Mouse (Mus musculus) layer of hippocampus, postnatal 36 days (tissue): ENCODE measurements around the gene Wap. TPM values are rescaled to one million over a fixed set of nuclear protein-coding genes. Genes with fewer than 3 reads are reported as not detected.

Experiments used
- DNase-seq, 2 experiments: peaks; one replicate each; pipeline ENCODE4 v3.0.0; 2022
- total RNA-seq, 2 experiments: library from RNA; stranded (reverse); gene quantifications; 2 replicates each; pipeline ENCODE4 v1.2.3; 2021

Wap gene
- total RNA-seq, 2 experiments from 2014 or later: not detected

GRCm38 (mm10) chr11:6596205-6596604, 42.2 kb downstream of the Wap start:
- no peak for DNase-seq

GRCm38 (mm10) chr11:6595339-6595738, 43.1 kb downstream of the Wap start:
- no peak for DNase-seq

- no peak for DNase-seq
Measured at GRCm38 (mm10) chr11:6594845-6595244, 43.6 kb downstream of the Wap start.

GRCm38 (mm10) chr11:6593406-6593805, 45.0 kb downstream of the Wap start:
- peak in 1 of 2 experiments; percentile 15 for DNase-seq

DNA sequence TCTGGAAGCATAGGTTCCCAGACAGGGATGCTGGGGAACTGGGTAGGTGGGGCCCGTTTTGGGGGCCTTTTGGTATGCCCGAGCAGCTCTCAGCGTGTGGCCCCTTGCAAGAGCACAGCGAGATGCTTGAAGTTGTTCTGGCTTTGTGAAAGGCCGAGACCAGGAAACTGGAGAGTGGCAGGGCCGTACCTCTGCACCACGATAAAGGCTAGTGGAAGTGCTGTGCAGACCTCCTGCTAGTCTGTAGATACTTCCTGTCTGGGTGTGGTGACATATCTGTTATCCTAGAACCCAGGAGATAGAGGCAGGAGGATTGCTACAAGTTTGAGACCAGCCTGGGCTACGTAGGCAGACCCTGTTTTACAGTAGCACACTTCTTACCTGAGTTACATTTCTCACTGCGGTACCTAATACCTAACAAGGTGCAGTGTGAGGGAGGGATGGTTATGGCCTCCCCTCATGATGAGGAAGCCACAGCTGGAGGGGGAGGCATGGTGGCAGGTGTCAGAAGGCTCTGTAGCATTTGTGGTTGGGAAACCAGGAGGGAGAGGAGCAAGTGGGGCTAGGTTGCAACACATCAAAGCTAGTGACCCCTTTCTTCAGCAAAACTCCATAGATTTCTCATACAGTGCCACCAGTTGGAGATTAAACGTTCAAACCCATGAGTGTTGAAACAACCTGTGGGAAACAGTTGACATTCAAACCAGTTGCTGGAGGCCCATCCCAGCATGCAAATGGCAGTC, 47.3 kb downstream of the Wap start:
- DNase-seq: no peak

DNA sequence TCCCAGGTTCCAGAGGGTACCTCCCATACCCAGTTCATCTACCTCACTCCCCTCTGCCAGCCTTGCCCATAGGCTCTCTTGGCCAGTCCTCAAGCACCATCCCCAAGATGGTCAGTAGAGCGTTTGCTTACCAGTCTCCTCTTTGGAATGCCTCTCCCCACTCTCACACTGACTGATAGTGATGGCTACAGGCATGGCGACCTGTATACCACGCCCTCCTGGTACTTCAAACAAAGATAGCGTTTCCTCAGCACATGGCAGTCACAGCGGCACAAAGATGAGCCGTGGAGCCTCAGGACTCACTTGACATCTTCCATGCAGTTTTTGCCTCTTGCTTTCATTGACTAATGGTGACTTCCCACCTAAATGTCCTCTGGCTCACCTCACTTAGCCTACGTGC, 48.6 kb downstream of the Wap start:
- DNase-seq: no peak

DNA sequence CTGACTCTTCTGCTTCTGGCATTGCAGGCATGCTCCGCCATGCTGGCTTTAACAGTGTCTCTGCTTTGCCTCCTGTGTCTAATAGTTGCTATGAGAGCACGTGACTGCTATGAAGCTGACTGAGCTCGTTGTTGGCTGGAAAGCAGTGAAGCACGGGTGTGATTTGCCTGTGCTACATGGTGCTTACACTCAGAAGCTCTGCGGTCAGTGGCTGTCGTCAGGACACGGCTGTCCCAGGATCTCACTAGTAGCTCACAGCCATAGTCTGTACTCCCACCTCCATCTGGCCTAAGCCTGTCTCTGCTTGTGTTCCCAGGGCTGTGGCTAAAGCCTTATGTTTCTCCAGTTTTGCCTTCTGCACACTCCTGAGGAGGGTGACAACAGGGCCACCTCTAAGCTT, 50.1 kb downstream of the Wap start:
- DNase-seq: no peak

GRCm38 (mm10) chr11:6587249-6587940, 51.0 kb downstream of the Wap start:
- no peak for DNase-seq

DNA sequence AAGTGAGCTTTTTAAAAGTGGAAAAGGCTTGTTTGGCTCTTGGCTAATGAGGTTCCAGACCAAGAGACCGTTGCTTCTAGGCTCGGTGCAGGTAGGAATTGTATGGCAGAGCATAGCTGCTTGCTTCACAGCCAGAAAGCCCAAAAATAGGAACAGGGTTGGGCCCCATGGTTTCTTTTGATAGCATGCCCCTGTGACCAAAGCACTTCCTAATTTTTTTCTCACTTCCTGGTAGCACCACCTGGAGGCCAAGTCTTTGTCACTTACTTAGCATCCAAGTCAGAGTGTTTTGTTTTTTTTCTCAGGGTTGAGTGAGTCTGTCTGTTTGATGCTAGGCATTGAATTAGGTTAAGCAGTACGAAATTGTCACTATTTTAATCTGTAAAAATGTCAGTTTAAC, 51.8 kb downstream of the Wap start:
- no peak for DNase-seq

- no peak for DNase-seq
Measured at GRCm38 (mm10) chr11:6585748-6586147, 52.7 kb downstream of the Wap start.

Other genes starting within 250 kb of the Wap start
- gene Zmiz2, start 249.6 kb downstream of the Wap start, total RNA-seq: 100 to 1,000 TPM; 152 to 170 TPM
- gene Ppia, start 223.2 kb downstream of the Wap start, total RNA-seq: 1,000 to 10,000 TPM; 1,662 to 1,810 TPM
- 10 to 100 TPM; 41.8 to 42.6 TPM for gene H2afv, start 194.2 kb downstream of the Wap start, total RNA-seq
- gene Purb, start 162.7 kb downstream of the Wap start, total RNA-seq: 100 to 1,000 TPM; 255 to 257 TPM
- 1 to 10 TPM in 1 of 2 experiments, under 1 TPM in 1; 0.45 to 1.1 TPM for gene Myo1g, start 117.7 kb downstream of the Wap start, total RNA-seq
- gene Ccm2, start 91.8 kb downstream of the Wap start, total RNA-seq: 10 to 100 TPM; 52.1 to 53.4 TPM
- 10 to 100 TPM; 39.0 to 48.5 TPM for gene Nacad, start 32.6 kb downstream of the Wap start, total RNA-seq
- 10 to 100 TPM; 40.4 to 47.9 TPM for gene Tbrg4, start 12.6 kb downstream of the Wap start, total RNA-seq
- gene Ramp3, start 19.9 kb upstream of the Wap start, total RNA-seq: 1 to 10 TPM; 4.8 to 4.9 TPM
- not detected for gene Gm11983, start 199.0 kb upstream of the Wap start, total RNA-seq